Mouse (Mus musculus) layer of hippocampus, adult 9-11 months (tissue): ENCODE measurements around the gene Tbc1d22b.
"Not testable (repeated sequence)": the region's sequence is repeated elsewhere in the genome, so short reads cannot be mapped to it uniquely, and the experiment has no call there.

Source experiments
- DNase-seq: peaks from one replicate; pipeline ENCODE4 v3.0.0; 2022

Gene Tbc1d22b

GRCm38 (mm10) chr17:29599051-29599450 lies 49.5 kb downstream of the Tbc1d22b start:
- no peak for DNase-seq

GRCm38 (mm10) chr17:29599537-29599936 lies 50.0 kb downstream of the Tbc1d22b start:
- no peak for DNase-seq

GRCm38 (mm10) chr17:29601391-29601790 lies 51.8 kb downstream of the Tbc1d22b start:
- no peak for DNase-seq

GRCm38 (mm10) chr17:29603283-29603682 lies 53.7 kb downstream of the Tbc1d22b start:
- DNase-seq = peak; percentile 50

GRCm38 (mm10) chr17:29613453-29613852 lies 63.9 kb downstream of the Tbc1d22b start:
- not testable (repeated sequence) for DNase-seq

GRCm38 (mm10) chr17:29614115-29615023 lies 64.8 kb downstream of the Tbc1d22b start, which contains the start of the genes Rnf8 and Gm28043:
Rnf8 (plus strand) TSS chr17:29614790.
Gm28043 (plus strand) TSS chr17:29614876.
- peak; percentile 95 for DNase-seq

- no peak for DNase-seq
Observed at GRCm38 (mm10) chr17:29615024-29615551, 65.5 kb downstream of the Tbc1d22b start.

- no peak for DNase-seq
Observed at GRCm38 (mm10) chr17:29615616-29616015, 66.0 kb downstream of the Tbc1d22b start.

GRCm38 (mm10) chr17:29619231-29619630 lies 69.6 kb downstream of the Tbc1d22b start:
- DNase-seq = no peak

GRCm38 (mm10) chr17:29623488-29623887 lies 73.9 kb downstream of the Tbc1d22b start:
- no peak for DNase-seq

- DNase-seq = no peak
Observed at GRCm38 (mm10) chr17:29627285-29627684, 77.7 kb downstream of the Tbc1d22b start.

GRCm38 (mm10) chr17:29628946-29629345 lies 79.4 kb downstream of the Tbc1d22b start:
- peak; percentile 43 for DNase-seq

- DNase-seq = no peak
Observed at GRCm38 (mm10) chr17:29629620-29630019, 80.0 kb downstream of the Tbc1d22b start.

- DNase-seq = no peak
Observed at GRCm38 (mm10) chr17:29632312-29632711, 82.7 kb downstream of the Tbc1d22b start.

- peak; percentile 55 for DNase-seq
Observed at GRCm38 (mm10) chr17:29635492-29635891, 85.9 kb downstream of the Tbc1d22b start.

GRCm38 (mm10) chr17:29636118-29636517 lies 86.5 kb downstream of the Tbc1d22b start:
- no peak for DNase-seq

GRCm38 (mm10) chr17:29637377-29637776 lies 87.8 kb downstream of the Tbc1d22b start:
- no peak for DNase-seq

- no peak for DNase-seq
Observed at GRCm38 (mm10) chr17:29637895-29638294, 88.3 kb downstream of the Tbc1d22b start.

GRCm38 (mm10) chr17:29640971-29641370 lies 91.4 kb downstream of the Tbc1d22b start:
- no peak for DNase-seq

GRCm38 (mm10) chr17:29642219-29642618 lies 92.6 kb downstream of the Tbc1d22b start:
- no peak for DNase-seq
